Mouse (Mus musculus) ES-Bruce4 (cell line): ENCODE data around the gene Agps. TPM values are rescaled to one million over a fixed set of nuclear protein-coding genes. Genes with fewer than 3 reads are reported as not detected.

ENCODE experiments used
- H3K27ac ChIP-seq: 2 replicates; pipeline ENCODE4 v1.5.1; 2012; ENCODE audit warnings: low read length, inconsistent platforms; ENCODE audit not compliant: insufficient read depth
- H3K27me3 ChIP-seq: 2 replicates; pipeline ENCODE4 v1.6.1; 2012; ENCODE audit warnings: mild to moderate bottlenecking, low read length, inconsistent platforms; ENCODE audit not compliant: control insufficient read depth, poor library complexity, insufficient read depth, severe bottlenecking
- H3K36me3 ChIP-seq: 2 replicates; pipeline ENCODE4 v1.6.1; 2012; ENCODE audit warnings: inconsistent platforms, mild to moderate bottlenecking, low read length, moderate library complexity; ENCODE audit not compliant: control insufficient read depth, poor library complexity, insufficient read depth, severe bottlenecking
- H3K4me1 ChIP-seq: one replicate; pipeline ENCODE4 v1.8.1; 2011; ENCODE audit warnings: low read length; ENCODE audit not compliant: control insufficient read depth, insufficient read depth
- H3K4me3 ChIP-seq: 2 replicates; pipeline ENCODE4 v1.5.1; 2011; ENCODE audit warnings: low read depth, mild to moderate bottlenecking, low read length
- H3K9ac ChIP-seq: 2 replicates; pipeline ENCODE4 v1.6.1; 2012; ENCODE audit warnings: low read depth, mild to moderate bottlenecking, inconsistent platforms; ENCODE audit not compliant: poor library complexity, severe bottlenecking
- H3K9me3 ChIP-seq: replicated peaks from 2 replicates; pipeline ENCODE4 v1.6.1; 2012; ENCODE audit warnings: mild to moderate bottlenecking, low read length, inconsistent platforms; ENCODE audit not compliant: control insufficient read depth, poor library complexity, insufficient read depth, severe bottlenecking
- CTCF ChIP-seq: IDR thresholded peaks from one replicate; pipeline ENCODE4 v1.8.1; 2011; ENCODE audit warnings: low read depth, low read length
- EP300 ChIP-seq: IDR thresholded peaks from 2 replicates; pipeline ENCODE4 v1.6.1; 2011; ENCODE audit warnings: low read depth, low read length; ENCODE audit not compliant: insufficient read depth
- POLR2A ChIP-seq: IDR thresholded peaks from one replicate; pipeline ENCODE4 v1.8.1; 2011; ENCODE audit warnings: low read length; ENCODE audit not compliant: insufficient read depth
- polyA plus RNA-seq: library from polyadenylated mRNA; stranded (reverse); fragments of >200 nt; gene quantifications from 2 replicates; pipeline ENCODE4 v1.2.4, GENCODE M21; 2011; ENCODE audit warnings: low read depth; ENCODE audit not compliant: missing spikeins, insufficient read depth, insufficient read length

The Agps gene
- polyA plus RNA-seq, 1 experiment = 130 TPM

- Histone ChIP-seq H3K36me3 (no peaks in the 10 kb centered on the region), H3K9ac (peak overlapping the region; percentile 15), H3K4me1 (peaks cover 5% of the 10 kb centered on the region), H3K27me3 (no peaks in the 10 kb centered on the region), H3K27ac (peak overlapping the region; percentile 84), H3K4me3 (0 out of 2 replicates have a peak overlapping the region, but pooled peaks have one; percentile 1), H3K9me3 (no peaks in the 10 kb centered on the region)
- TF ChIP-seq CTCF = no peak
- 0 out of 2 replicates have a peak, but pooled peaks have one; percentile 42 for TF ChIP-seq EP300
These were observed 127.9 kb downstream of the Agps start for GRCm38 (mm10) chr2:75959850-75960365.

- H3K4me1 ChIP-seq = peaks cover 5% of the 10 kb centered on the region
- no peaks in the 10 kb centered on the region for H3K36me3 ChIP-seq
- TF ChIP-seq POLR2A (no peak), EP300 (peak; percentile 82; the same call in 1 of the 2 replicates), CTCF (peak; percentile 6)
- H3K27ac ChIP-seq = peak overlapping the region; percentile 84
- H3K9me3 ChIP-seq = no peaks in the 10 kb centered on the region
- H3K9ac ChIP-seq = 0 out of 2 replicates have a peak overlapping the region, but pooled peaks have one; percentile 15
- no peaks in the 10 kb centered on the region for H3K27me3 ChIP-seq
- no peak overlapping the region for H3K4me3 ChIP-seq
These were observed 128.7 kb downstream of the Agps start for GRCm38 (mm10) chr2:75960366-75961330.

GRCm38 (mm10) chr2:75963211-75963840 lies 131.3 kb downstream of the Agps start:
- Histone ChIP-seq H3K27ac (no peak overlapping the region), H3K4me1 (peaks cover 5% of the 10 kb centered on the region)

GRCm38 (mm10) chr2:75964051-75964450 lies 132.1 kb downstream of the Agps start:
- H3K4me3 ChIP-seq = no peak overlapping the region
- H3K9me3 ChIP-seq = no peaks in the 10 kb centered on the region
- H3K27me3 ChIP-seq = no peaks in the 10 kb centered on the region
- TF ChIP-seq CTCF = no peak
- TF ChIP-seq EP300 = no peak
- TF ChIP-seq POLR2A = no peak
- H3K4me1 ChIP-seq = peaks cover 5% of the 10 kb centered on the region
- H3K9ac ChIP-seq = no peak overlapping the region
- no peaks in the 10 kb centered on the region for H3K36me3 ChIP-seq
- H3K27ac ChIP-seq = no peak overlapping the region

More at GRCm38 (mm10) chr2:75963211-75963840, 131.3 kb downstream of the Agps start:
- H3K9ac ChIP-seq = no peak overlapping the region
- TF ChIP-seq CTCF = no peak
- TF ChIP-seq POLR2A = no peak
- TF ChIP-seq EP300 = no peak
- H3K9me3 ChIP-seq = no peaks in the 10 kb centered on the region
- no peaks in the 10 kb centered on the region for H3K36me3 ChIP-seq
- no peak overlapping the region for H3K4me3 ChIP-seq
- H3K27me3 ChIP-seq = no peaks in the 10 kb centered on the region

DNA sequence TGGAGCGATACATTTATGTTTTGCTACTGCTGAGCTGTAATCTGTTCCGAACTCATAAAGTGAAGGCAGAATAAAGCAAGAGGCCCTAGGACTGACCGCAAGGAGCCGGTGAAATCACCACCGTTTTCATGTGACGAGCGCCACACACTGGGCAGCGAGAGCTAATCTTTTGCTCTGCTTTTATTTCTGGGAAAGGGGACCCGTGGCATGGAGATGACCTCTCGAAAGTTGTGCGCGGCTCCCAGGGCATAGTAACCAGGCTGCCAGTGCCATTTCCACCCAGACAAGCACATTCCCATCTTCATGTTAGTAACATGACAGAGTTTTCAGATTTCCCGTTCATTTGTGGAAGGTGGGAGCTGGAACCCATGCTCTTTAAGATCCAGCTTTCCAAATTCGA lies 132.5 kb downstream of the Agps start:
- Histone ChIP-seq H3K9me3 (no peaks in the 10 kb centered on the region), H3K36me3 (no peaks in the 10 kb centered on the region), H3K27ac (no peak overlapping the region), H3K27me3 (no peaks in the 10 kb centered on the region), H3K4me3 (no peak overlapping the region), H3K9ac (0 out of 2 replicates have a peak overlapping the region, but pooled peaks have one; percentile 5), H3K4me1 (peaks cover 5% of the 10 kb centered on the region)
- TF ChIP-seq EP300 = no peak
- TF ChIP-seq CTCF = peak; percentile 74

- no peaks in the 10 kb centered on the region for H3K36me3 ChIP-seq
- no peak overlapping the region for H3K4me3 ChIP-seq
- no peak overlapping the region for H3K27ac ChIP-seq
- H3K27me3 ChIP-seq = no peaks in the 10 kb centered on the region
- H3K9ac ChIP-seq = 0 out of 2 replicates have a peak overlapping the region, but pooled peaks have one; percentile 5
- H3K4me1 ChIP-seq = peaks cover 5% of the 10 kb centered on the region
- H3K9me3 ChIP-seq = no peaks in the 10 kb centered on the region
- no peak for TF ChIP-seq POLR2A
- no peak for TF ChIP-seq CTCF
- TF ChIP-seq EP300 = no peak
These were observed 133.0 kb downstream of the Agps start for GRCm38 (mm10) chr2:75964972-75965371.
